Mouse (Mus musculus) limb, embryonic 14.5 days (tissue): ENCODE measurements around the gene Ccdc87. TPM values are rescaled to one million over a fixed set of nuclear protein-coding genes. Genes with fewer than 3 reads are reported as not detected.
A peak's percentile ranks its signal among the peaks of the same experiment; 100 is the strongest.

Experiments
- ATAC-seq: fragments of 200-750 bp; cut with Nextera tagmentation; 2 replicates; pipeline ENCODE4 v1.8.0; 2017; ENCODE audit warnings: low read depth, moderate number of reproducible peaks, moderate TSS enrichment; ENCODE audit not compliant: low FRiP score
- DNase-seq: peaks from one replicate; pipeline ENCODE4 v3.0.0-alpha.2; 2015; ENCODE audit warnings: low spot score
- H3K27ac ChIP-seq: fragments of 300-500 bp; sonication (generic); replicated peaks from 2 replicates; pipeline ENCODE4 v1.5.1; 2014; ENCODE audit warnings: low read depth, mild to moderate bottlenecking, low read length, moderate library complexity, mixed read lengths
- H3K27me3 ChIP-seq: fragments of 300-500 bp; sonication (generic); 2 replicates; pipeline ENCODE4 v1.6.1; 2014; ENCODE audit warnings: low read length, mixed read lengths; ENCODE audit not compliant: control insufficient read depth, insufficient read depth
- H3K36me3 ChIP-seq: fragments of 300-500 bp; sonication (generic); 2 replicates; pipeline ENCODE4 v1.6.1; 2014; ENCODE audit warnings: mild to moderate bottlenecking, low read length, moderate library complexity, mixed read lengths; ENCODE audit not compliant: control insufficient read depth, insufficient read depth
- H3K4me1 ChIP-seq: fragments of 300-500 bp; sonication (generic); 2 replicates; pipeline ENCODE4 v1.6.1; 2014; ENCODE audit warnings: antibody characterized with exemption, low read length, mixed read lengths; ENCODE audit not compliant: control insufficient read depth, insufficient read depth
- H3K4me2 ChIP-seq: fragments of 300-500 bp; sonication (generic); replicated peaks from 2 replicates; pipeline ENCODE4 v1.6.1; 2014; ENCODE audit warnings: low read depth, mild to moderate bottlenecking, low read length, moderate library complexity; ENCODE audit not compliant: severe bottlenecking
- H3K4me3 ChIP-seq: fragments of 300-500 bp; sonication (generic); replicated peaks from 2 replicates; pipeline ENCODE4 v1.5.1; 2014; ENCODE audit warnings: low read length
- H3K9ac ChIP-seq: fragments of 300-500 bp; sonication (generic); 2 replicates; pipeline ENCODE4 v1.6.1; 2014; ENCODE audit warnings: mild to moderate bottlenecking, low read depth, low read length, moderate library complexity; ENCODE audit not compliant: severe bottlenecking
- H3K9me3 ChIP-seq: fragments of 300-500 bp; sonication (generic); 2 replicates; pipeline ENCODE4 v1.6.1; 2016; ENCODE audit warnings: low read length; ENCODE audit not compliant: control insufficient read depth
- POLR2A ChIP-seq: fragments of 200-500 bp; IDR thresholded peaks from 2 replicates; pipeline ENCODE4 v1.8.0; 2012; ENCODE audit warnings: inconsistent platforms, mild to moderate bottlenecking, moderate library complexity, borderline replicate concordance; ENCODE audit not compliant: insufficient read depth, insufficient read length; ENCODE audit errors: extremely low read depth
- WGBS: fragments of 180-500 bp; shearing (Covaris S2); extraction: QIAGEN DNeasy Blood & Tissue Kit; methylation state at CpG from one replicate; pipeline ENCODE4 v1.1.7; 2014; 5-methylcytosine and 5-hydroxymethylcytosine counted together
- polyA plus RNA-seq, 2 experiments: library from polyadenylated mRNA; depleted of rRNA in 1 of 2; stranded (reverse) in 1 of 2; unstranded in 1 of 2; fragments of >200 nt; fragmentation: Nextera tagmentation in 1 of 2; extraction: Ambion mirVana in 1 of 2; gene quantifications; 2 replicates each; pipeline versions ENCODE4 v1.2.1 to v1.2.3; 2012 to 2014

Ccdc87 gene
- polyA plus RNA-seq, 2 experiments: 0.05 to 0.26 TPM

DNA sequence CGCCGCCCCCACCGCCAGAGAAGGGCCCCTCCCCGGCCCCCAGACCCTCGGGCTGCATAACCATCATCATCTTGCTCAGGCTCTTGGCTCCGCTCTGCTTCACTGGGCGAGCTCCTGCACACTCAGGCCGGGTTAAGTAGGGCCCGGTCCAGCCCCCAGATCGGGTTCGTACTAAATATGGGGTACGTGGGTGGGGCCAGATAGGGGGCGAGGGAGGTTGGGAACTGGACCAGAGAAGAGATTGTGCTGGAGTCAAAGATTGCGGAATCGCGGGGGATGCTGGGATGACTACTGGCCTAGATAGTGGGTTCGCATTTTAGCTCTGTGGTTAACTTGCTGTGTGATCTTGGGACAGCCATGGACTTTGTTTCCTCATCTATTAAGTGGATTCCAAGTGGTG, 38.6 kb downstream of the Ccdc87 start, which contains the start of gene Actn3:
TSS of gene Actn3 (minus strand) at position 125 of the 400 bp plus-strand sequence.
- Histone ChIP-seq H3K4me1 (peaks cover 11% of the 10 kb centered on the region; the same call in 1 of the 2 replicates), H3K4me2 (peak within 1 kb of the TSS; percentile 82), H3K36me3 (no peaks in the 10 kb centered on the region), H3K27me3 (no peaks in the 10 kb centered on the region), H3K27ac (0 out of 2 replicates have a peak within 1 kb of the TSS, but pooled peaks have one; percentile 26), H3K9me3 (no peaks in the 10 kb centered on the region), H3K9ac (peak within 1 kb of the TSS; percentile 70), H3K4me3 (peak within 1 kb of the TSS; percentile 79)
- DNase-seq: no peak
- no peak for TF ChIP-seq POLR2A
- 6% methylated on average over 17 of the region's 17 CpGs for WGBS
- no peak for ATAC-seq

DNA sequence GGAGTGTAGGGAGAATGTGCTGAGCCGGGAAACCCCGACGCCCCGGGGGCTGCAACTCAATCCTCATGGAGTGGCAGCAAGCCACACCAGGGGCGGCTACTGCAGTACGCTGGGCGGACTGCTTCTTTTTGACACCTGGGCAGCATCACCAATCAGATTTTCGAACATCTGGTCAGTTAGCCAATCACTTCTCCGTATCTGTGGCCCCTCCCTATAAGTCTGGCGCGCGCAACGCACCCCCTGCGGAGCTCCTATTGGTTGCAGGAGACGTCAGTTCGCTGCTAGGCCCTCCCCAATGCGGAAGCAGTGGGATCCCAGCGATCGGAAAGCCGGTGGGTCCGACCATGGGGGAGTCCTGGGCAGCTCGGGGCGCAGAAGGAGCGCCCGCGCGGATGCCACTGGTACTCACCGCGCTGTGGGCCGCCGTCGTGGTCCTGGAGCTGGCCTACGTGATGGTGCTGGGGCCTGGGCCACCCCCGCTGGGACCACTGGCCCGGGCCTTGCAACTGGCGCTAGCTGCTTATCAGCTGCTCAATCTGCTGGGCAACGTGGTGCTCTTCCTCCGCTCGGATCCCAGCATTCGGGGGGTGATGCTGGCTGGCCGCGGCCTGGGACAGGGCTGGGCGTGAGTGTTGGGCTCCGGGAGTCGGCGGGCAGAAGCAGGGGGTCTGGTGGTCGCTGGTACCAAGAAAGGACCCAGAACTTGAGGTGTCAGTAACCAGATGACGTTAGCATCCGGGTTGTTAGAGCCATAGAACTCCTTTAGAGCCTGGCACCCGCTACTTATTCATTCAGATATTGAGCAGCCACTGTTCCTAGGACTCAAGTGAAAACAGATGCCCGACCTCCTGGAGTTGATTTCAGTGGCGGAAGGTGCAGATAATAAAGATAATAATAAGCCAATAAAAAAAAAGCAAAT, 39.5 kb downstream of the Ccdc87 start, which contains the start of gene Zdhhc24:
TSS of gene Zdhhc24 (plus strand) at position 264 of the 919 bp plus-strand sequence.
- peak; percentile 97 for DNase-seq
- WGBS: under 1% methylated on average over 49 of the region's 52 CpGs
- Histone ChIP-seq H3K27ac (0 out of 2 replicates have a peak within 1 kb of the TSS, but pooled peaks have one; percentile 26), H3K27me3 (no peaks in the 10 kb centered on the region), H3K4me1 (peaks cover 11% of the 10 kb centered on the region; the same call in 1 of the 2 replicates), H3K4me2 (peak within 1 kb of the TSS; percentile 82), H3K4me3 (peak within 1 kb of the TSS; percentile 79), H3K9ac (peak within 1 kb of the TSS; percentile 70), H3K36me3 (no peaks in the 10 kb centered on the region), H3K9me3 (no peaks in the 10 kb centered on the region)
- 0 out of 2 replicates have a peak, but pooled peaks have one; percentile 16 for TF ChIP-seq POLR2A
- ATAC-seq: peak; percentile 94

DNA sequence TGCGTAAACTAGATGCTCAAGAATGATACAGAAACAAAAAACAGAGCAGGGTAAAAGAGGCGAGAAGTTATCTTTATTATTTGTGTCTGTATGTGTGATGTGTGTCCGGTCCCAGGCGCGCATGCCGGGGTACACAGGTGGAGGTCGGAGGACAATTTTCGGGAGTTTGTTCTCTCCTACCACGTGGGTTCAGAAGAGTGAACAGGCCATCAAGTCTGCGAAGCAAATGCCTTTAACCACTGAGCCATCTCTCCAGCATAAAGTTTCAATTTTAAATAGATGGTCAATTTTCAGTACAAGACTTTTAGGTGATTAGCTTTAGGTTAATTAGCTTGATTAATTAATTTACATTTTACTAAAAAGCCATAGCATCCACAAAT, 40.1 kb downstream of the Ccdc87 start:
- no peak for DNase-seq
- Histone ChIP-seq H3K9ac (0 out of 2 replicates have a peak overlapping the region, but pooled peaks have one; percentile 70), H3K27me3 (no peaks in the 10 kb centered on the region), H3K9me3 (no peaks in the 10 kb centered on the region), H3K27ac (no peak overlapping the region), H3K4me1 (peaks cover 11% of the 10 kb centered on the region; the same call in 1 of the 2 replicates), H3K36me3 (no peaks in the 10 kb centered on the region), H3K4me3 (peak overlapping the region; percentile 79), H3K4me2 (peak overlapping the region; percentile 82)
- no peak for ATAC-seq
- 41% methylated on average over 10 of the region's 10 CpGs for WGBS
- TF ChIP-seq POLR2A: no peak

DNA sequence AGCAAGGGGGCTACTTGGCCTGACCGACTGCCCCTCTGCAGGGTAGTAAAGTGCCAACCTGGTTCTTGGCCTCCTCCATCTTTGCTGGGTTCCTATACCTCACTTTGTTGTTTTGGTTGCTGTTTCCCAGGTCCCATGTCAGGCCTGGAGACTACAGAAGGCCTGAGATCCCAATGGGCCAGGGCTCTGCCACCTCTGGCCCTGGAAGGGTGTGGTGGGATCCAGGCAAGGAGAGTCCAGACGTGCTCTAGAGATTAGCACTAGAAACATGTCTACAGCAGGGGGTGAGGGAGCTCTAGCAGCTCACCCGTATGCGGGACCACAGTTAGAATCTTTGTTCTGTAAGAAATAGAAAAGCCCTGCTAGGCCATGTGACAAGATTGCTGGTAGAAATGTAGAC, 44.8 kb downstream of the Ccdc87 start:
- Histone ChIP-seq H3K27me3 (no peaks in the 10 kb centered on the region), H3K4me1 (0 out of 2 replicates have a peak, but pooled peaks cover 4% of the 10 kb centered on the region), H3K9ac (no peak overlapping the region), H3K4me3 (no peak overlapping the region), H3K4me2 (no peak overlapping the region), H3K36me3 (no peaks in the 10 kb centered on the region), H3K9me3 (no peaks in the 10 kb centered on the region), H3K27ac (no peak overlapping the region)
- WGBS: 82% methylated on average over 4 of the region's 4 CpGs
- no peak for DNase-seq
- TF ChIP-seq POLR2A: no peak
- no peak for ATAC-seq

DNA sequence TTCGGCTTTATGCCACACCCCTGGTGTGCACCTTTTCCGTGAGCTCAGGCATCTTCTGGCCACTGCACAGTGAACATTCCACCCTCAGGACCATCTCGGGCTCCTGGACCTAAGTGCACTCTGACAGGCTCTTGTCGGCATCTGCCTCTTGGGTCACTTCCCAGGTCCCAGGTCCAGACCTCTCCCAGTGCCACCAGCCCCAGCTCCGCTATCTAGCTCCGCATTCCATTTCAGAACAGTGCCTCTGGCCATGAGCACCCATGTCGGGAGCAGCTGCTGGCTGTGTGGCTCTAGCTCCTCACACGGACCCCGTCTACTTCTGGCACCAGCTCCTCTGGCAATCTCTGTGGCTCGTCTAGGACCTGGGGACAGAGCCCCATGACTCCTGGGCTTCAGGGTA, 50.6 kb downstream of the Ccdc87 start:
- TF ChIP-seq POLR2A: no peak
- H3K4me2 ChIP-seq: no peak overlapping the region
- ATAC-seq: no peak
- no peak for DNase-seq
- H3K36me3 ChIP-seq: peaks cover 12% of the 10 kb centered on the region; the same call in 1 of the 2 replicates
- H3K4me3 ChIP-seq: no peak overlapping the region
- H3K27ac ChIP-seq: no peak overlapping the region
- no peaks in the 10 kb centered on the region for H3K9me3 ChIP-seq
- no peak overlapping the region for H3K9ac ChIP-seq
- H3K27me3 ChIP-seq: no peaks in the 10 kb centered on the region
- H3K4me1 ChIP-seq: no peaks in the 10 kb centered on the region
- 83% methylated on average over 10 of the region's 10 CpGs for WGBS
